ENCODE assay signal across 8 mouse cellular contexts in genomic region chr11:61104241-61104901, GRCm38 (mm10). TPM values are rescaled to one million over a fixed set of nuclear protein-coding genes. Genes with fewer than 3 reads are reported as not detected.
DNase-seq lines count a peak whose midpoint lies in the region; ATAC-seq and TF ChIP-seq lines count a peak whose summit lies in the region.

No protein-coding gene starts in this region.

- DNase-seq in 3134 (ENCODE audit: extremely low read depth, insufficient read length, low spot score), result peak; percentile 57
- peak; percentile 88 for DNase-seq in adrenal gland, postnatal 25 days
- peak; percentile 96 for DNase-seq in heart, adult 11 months
- peak; percentile 59 for DNase-seq in kidney, adult 11 months
- peak; percentile 94 for DNase-seq in limb, embryonic 10.5 days (ENCODE audit: low spot score)

- H3K9ac ChIP-seq in embryonic facial prominence, embryonic 12.5 days, result no peak overlapping the region
- no peak overlapping the region for H3K9ac ChIP-seq in midbrain, embryonic 13.5 days (replicated peaks)

- H3K4me3 ChIP-seq in embryonic facial prominence, embryonic 12.5 days, result no peak overlapping the region
- H3K4me3 ChIP-seq in limb, embryonic 10.5 days, result no peak overlapping the region
- no peak overlapping the region for H3K4me3 ChIP-seq in midbrain, embryonic 13.5 days (replicated peaks)
- H3K4me3 ChIP-seq in small intestine, adult 2 months (ENCODE audit: low read depth, low read length), result no peak overlapping the region

- no peaks in the 10 kb centered on the region for H3K4me1 ChIP-seq in embryonic facial prominence, embryonic 12.5 days
- H3K4me1 ChIP-seq in limb, embryonic 10.5 days, result 0 out of 2 replicates have a peak, but pooled peaks cover 5% of the 10 kb centered on the region
- peaks cover 18% of the 10 kb centered on the region for H3K4me1 ChIP-seq in midbrain, embryonic 13.5 days (replicated peaks)
- H3K4me1 ChIP-seq in small intestine, adult 2 months (ENCODE audit: control insufficient read depth, insufficient read depth, insufficient read length, low read length), result peaks cover 2% of the 10 kb centered on the region; the same call in 1 of the 2 replicates

- H3K4me2 ChIP-seq in embryonic facial prominence, embryonic 12.5 days (replicated peaks), result peak overlapping the region; percentile 29
- peak overlapping the region; percentile 33 for H3K4me2 ChIP-seq in midbrain, embryonic 13.5 days (replicated peaks)

- no peaks in the 10 kb centered on the region for H3K9me3 ChIP-seq in embryonic facial prominence, embryonic 12.5 days
- H3K9me3 ChIP-seq in limb, embryonic 10.5 days (replicated peaks), result 0 out of 2 replicates have a peak, but pooled peaks cover 2% of the 10 kb centered on the region
- no peaks in the 10 kb centered on the region for H3K9me3 ChIP-seq in midbrain, embryonic 13.5 days

- no peaks in the 10 kb centered on the region; the same call in 1 of the 2 replicates for H3K27me3 ChIP-seq in embryonic facial prominence, embryonic 12.5 days
- peaks cover 12% of the 10 kb centered on the region; the same call in 1 of the 2 replicates for H3K27me3 ChIP-seq in limb, embryonic 10.5 days (ENCODE audit: low read depth, poor library complexity, severe bottlenecking)
- H3K27me3 ChIP-seq in midbrain, embryonic 13.5 days, result peaks cover 9% of the 10 kb centered on the region; the same call in 1 of the 2 replicates
- no peaks in the 10 kb centered on the region for H3K27me3 ChIP-seq in small intestine, adult 2 months (ENCODE audit: control insufficient read depth, insufficient read depth, low read length)

- WGBS in embryonic facial prominence, embryonic 12.5 days, result 21% methylated on average over 20 of the region's 20 CpGs
- WGBS in limb, embryonic 10.5 days, result 23% methylated on average over 20 of the region's 20 CpGs
- WGBS in midbrain, embryonic 13.5 days, result 14% methylated on average over 20 of the region's 20 CpGs
- 20% methylated on average over 20 of the region's 20 CpGs for WGBS in small intestine, adult 2 months

- peak; percentile 96 for TF ChIP-seq CTCF in small intestine, adult 2 months (IDR thresholded peaks at IDR 0.05; ENCODE audit: extremely low read depth, insufficient read length, insufficient replicate concordance, low read depth, low read length)

- H3K27ac ChIP-seq in embryonic facial prominence, embryonic 12.5 days, result no peak overlapping the region
- H3K27ac ChIP-seq in limb, embryonic 10.5 days, result no peak overlapping the region; the same call in 1 of the 2 replicates
- no peak overlapping the region for H3K27ac ChIP-seq in midbrain, embryonic 13.5 days
- H3K27ac ChIP-seq in small intestine, adult 2 months (ENCODE audit: insufficient read depth, low read depth, low read length), result no peak overlapping the region

- TF ChIP-seq POLR2A in small intestine, adult 2 months (IDR thresholded peaks at IDR 0.05; ENCODE audit: low read depth, low read length), result no peak

- ATAC-seq in embryonic facial prominence, embryonic 12.5 days (ENCODE audit: insufficient number of reproducible peaks, insufficient read depth, low FRiP score, low TSS enrichment), result peak; percentile 88
- peak; percentile 94 for ATAC-seq in midbrain, embryonic 13.5 days

- H3K36me3 ChIP-seq in embryonic facial prominence, embryonic 12.5 days, result no peaks in the 10 kb centered on the region
- H3K36me3 ChIP-seq in limb, embryonic 10.5 days, result no peaks in the 10 kb centered on the region
- H3K36me3 ChIP-seq in midbrain, embryonic 13.5 days, result no peaks in the 10 kb centered on the region
- no peaks in the 10 kb centered on the region for H3K36me3 ChIP-seq in small intestine, adult 2 months (ENCODE audit: control insufficient read depth, insufficient read depth, low read length)

RNA-seq across cellular contexts. Expression of gene Tnfrsf13b, which starts 22.2 kb away (rescaled TPM):
- 0.43 TPM in 1 of 2 replicates, not detected in the other for total RNA-seq in adrenal gland, postnatal 25 days (2021)
- polyA plus RNA-seq in embryonic facial prominence, embryonic 12.5 days (2016; fragmentation: Nextera tagmentation; extraction: Ambion mirVana), result 1.0 and 1.1 TPM in 2 replicates
- polyA plus RNA-seq in limb, embryonic 10.5 days (2016; fragmentation: Nextera tagmentation; extraction: Ambion mirVana), result 0.39 TPM in 2 replicates
- polyA plus RNA-seq in midbrain, embryonic 13.5 days (2015; fragmentation: Nextera tagmentation; extraction: Ambion mirVana), result 0.77 and 1.0 TPM in 2 replicates
- 12.2 and 30.8 TPM in 2 replicates for polyA plus RNA-seq in small intestine, adult 2 months (2012; rRNA removed)
